Mouse (Mus musculus): Measurements from ENCODE around the gene Pth2r. TPM values are rescaled to one million over a fixed set of nuclear protein-coding genes. Genes with fewer than 3 reads are reported as not detected.

Pth2r gene
- total RNA-seq, 2 experiments from 2014 or later = 2.0 to 2.7 TPM

- DNase-seq (ENCODE audit: low spot score in 2 of 2) = no peak
- intact Hi-C loops (cut with DNase I) = no loop called here
Measured at GRCm38 (mm10) chr1:65422501-65423010, 140.7 kb downstream of the Pth2r start.

Other genes with a start within 250 kb of the Pth2r start
- not detected for gene Akr1cl, start 249.3 kb upstream of the Pth2r start, total RNA-seq (2021)
- not detected for gene Cryge, start 230.9 kb upstream of the Pth2r start, total RNA-seq (2021)
- not detected for gene Crygd, start 218.6 kb upstream of the Pth2r start, total RNA-seq (2021)
- not detected for gene Crygc, start 208.4 kb upstream of the Pth2r start, total RNA-seq (2021)
- not detected for gene Crygb, start 199.8 kb upstream of the Pth2r start, total RNA-seq (2021)
- gene Cryga, start 178.7 kb upstream of the Pth2r start, total RNA-seq (2021) = under 1 TPM in 1 of 2 experiments, not detected in 1; 0.57 TPM
- under 1 TPM in 1 of 2 experiments, not detected in 1; 0.69 TPM for gene Gm28845, start 162.5 kb upstream of the Pth2r start, total RNA-seq (2021)
- 1 to 10 TPM; 5.3 to 8.7 TPM for gene D630023F18Rik, start 158.8 kb upstream of the Pth2r start, total RNA-seq (2021)
- gene Idh1, start 95.6 kb upstream of the Pth2r start, total RNA-seq (2021) = 10 to 100 TPM; 44.0 to 44.2 TPM
- gene Pikfyve, start 95.4 kb upstream of the Pth2r start, total RNA-seq (2021) = 10 to 100 TPM; 45.2 to 47.3 TPM

All from left cerebral cortex, postnatal 25 days (tissue).